Mouse (Mus musculus) activated CD4-positive, CD25-positive, alpha-beta regulatory T cell, adult 4 months (primary cell): ENCODE results near the gene Iqcd. TPM values are rescaled to one million over a fixed set of nuclear protein-coding genes. Genes with fewer than 3 reads are reported as not detected.

Experiments used
- ATAC-seq: one replicate; pipeline ENCODE4 v1.8.0; 2017
- polyA plus RNA-seq, 2 experiments: library from polyadenylated mRNA; unstranded; fragments of 100-300 nt; shearing (Covaris generic); gene quantifications; one replicate each; pipeline ENCODE4 v1.2.1; 2017

Gene Iqcd
- polyA plus RNA-seq, 2 experiments from 2014 or later, result 0.41 to 0.70 TPM

DNA sequence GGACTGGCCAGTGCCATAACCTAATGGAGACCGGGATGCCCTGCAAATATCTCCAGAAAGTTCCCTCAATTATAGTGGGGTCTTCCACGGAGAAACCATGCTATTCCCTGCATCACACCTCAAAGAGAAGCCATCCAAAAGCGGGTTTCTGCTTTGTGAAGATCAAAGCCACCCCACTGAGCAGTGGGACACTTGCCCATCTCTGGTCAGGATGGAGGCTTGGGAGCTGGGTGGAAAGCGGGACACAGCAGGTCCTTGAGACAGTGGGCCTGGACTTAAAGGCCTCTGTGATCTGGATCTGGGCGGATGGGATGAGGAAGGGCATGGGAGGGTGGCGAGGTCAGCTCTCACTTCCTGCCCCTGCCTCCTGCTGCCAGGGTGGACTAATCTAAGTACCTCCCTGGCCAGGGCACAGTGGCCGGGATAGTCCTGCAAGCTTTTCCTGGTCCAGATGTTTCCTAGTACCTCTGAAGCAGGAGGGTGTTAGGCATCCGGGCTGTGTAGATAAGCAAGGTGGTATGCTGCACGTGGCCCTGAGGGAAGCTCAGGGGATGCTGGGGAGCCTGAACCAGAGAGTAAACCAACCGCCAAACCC, 14.2 kb upstream of the Iqcd start:
- ATAC-seq, result no peak

DNA sequence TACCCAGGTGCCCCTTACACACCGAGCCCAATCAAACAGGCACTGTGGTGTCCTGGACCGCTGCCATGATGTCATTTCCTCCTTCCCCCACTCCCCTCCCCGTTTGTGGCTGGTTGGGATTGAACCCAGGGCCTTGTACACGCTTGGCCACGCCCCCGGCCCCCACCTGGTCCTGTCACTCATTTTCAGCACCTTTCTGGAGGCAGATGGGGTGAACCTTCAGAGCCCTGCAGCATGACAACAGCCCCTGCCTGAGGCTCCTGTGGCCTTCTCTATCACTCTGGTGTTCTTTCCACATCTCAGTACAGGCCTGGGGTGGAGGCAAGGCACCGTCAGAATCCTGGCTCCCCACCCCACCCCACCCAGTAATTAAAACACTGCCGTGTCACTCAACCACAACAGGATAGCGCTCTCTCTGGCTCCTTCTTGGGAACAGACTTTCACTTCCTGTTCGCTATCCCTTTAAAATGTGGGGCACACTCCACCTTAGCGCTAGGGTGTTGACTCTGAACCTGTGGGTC, 12.0 kb upstream of the Iqcd start:
- no peak for ATAC-seq

DNA sequence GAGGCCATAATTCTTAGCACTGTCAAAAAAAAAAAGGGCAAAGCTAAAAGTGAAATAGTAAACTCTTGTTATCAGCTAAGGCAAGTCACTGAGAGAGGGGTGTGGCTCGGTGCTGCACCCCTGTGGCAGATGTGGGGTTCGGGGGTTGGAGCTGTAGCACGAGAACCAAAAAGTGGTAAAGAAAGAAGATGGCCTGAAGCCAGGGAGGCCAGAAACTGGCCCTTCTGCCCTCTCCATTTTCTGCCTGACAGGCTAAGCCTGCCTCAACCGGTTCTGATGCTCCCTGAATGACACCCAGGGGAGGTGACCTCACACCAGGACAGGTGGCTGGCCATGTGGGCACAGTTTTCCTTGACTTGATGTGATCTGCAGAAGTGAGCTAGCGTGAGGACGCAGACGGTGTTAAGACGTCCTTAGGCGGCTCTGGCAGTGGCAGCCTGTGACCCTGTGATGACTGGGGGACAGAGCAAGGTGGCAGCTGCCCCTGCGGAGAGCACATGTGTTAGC, 10.8 kb upstream of the Iqcd start:
- ATAC-seq, result no peak

DNA sequence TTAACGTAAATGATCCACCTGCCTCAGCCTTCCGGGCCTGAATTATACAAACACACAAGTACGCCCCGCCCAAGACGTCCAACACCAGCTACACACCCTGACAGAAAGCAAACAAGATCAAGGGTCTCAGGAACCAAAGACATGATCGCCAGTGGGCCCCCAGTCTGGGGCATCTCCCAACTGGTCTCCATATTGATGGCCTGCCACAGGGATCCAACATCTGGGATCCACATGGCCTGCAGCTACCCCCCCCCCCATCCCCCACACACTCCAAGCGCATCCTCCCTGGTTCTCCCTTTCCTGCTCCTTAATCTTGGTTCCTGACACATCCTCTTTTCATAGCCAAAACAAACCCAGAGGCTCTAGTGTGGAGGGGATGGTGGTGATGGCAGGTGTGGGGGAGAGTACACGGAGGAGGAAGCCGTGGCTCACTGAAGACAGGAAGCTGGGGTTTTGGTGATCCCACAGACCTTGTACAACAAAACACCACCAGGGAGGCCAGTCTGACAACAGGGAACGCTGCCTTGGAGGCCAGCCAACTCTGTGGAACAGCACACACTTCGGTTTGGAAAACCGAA, 10.2 kb upstream of the Iqcd start:
- peak; percentile 81 for ATAC-seq

DNA sequence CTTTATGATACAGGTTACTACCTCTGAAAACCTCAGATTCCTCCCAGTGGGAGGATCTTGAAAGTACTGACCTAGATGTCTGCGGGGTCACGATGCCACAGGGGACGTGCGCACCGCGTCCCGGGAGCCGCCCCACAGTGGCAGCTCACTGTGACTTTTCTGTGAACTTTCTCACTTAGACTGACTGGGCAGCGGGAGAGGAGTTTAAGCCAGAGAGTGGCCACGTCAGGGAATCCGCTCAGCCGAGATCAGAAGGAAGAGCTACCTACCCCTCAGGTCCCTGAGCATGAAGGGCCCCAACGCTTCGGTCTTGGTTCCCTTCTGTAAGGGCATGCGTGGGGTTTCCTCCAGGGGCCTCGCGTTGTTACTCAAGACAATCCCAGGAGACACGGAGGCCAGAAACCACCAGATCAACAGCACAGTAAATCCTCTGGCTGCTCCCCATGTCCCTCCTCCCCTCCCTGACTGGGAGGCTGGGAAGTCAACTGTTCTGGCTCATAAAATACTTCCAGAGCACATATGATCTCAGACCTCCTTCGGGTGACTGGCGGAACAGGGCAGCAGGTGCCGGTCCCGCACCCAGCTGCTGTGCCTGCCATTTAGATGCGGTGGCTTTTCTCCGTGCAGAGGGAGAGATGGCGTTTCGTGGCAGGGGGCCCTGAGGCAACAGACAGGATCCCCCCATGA, 9.5 kb upstream of the Iqcd start:
- no peak for ATAC-seq

DNA sequence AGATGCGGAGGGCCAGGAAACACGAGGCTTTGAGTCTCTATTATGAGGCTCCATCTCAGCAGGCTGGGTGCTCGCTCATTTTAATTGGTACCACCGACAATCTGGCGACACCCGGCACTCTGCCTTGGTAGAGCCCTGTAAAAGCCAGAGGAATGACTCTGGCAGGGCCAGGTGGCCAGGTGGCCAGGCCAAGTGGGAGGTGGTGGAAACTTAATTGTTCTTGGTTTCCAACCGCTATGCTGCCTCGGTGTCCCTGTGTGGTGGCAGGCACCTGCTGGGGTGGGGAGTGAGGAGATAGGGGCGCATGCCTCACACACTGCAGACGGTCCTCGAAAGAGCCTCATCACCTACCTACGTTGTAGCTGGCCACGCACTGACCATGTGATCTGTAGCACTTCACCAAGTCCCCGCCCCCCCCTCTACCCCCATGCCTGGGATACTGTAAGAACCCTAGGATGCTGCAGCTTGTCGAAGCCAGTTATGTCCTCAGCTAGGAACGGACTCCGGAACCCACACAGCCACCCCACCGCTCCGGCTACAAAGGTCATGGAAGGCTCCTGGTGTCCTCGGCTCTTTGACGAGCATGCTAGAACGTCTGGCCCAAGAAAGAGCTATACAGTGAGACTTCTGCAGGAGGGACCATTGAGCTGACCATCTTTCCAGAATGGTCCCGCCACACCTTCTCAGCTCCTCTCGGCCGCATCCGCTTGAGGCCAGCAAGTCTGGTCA, 8.8 kb upstream of the Iqcd start:
- no peak for ATAC-seq

DNA sequence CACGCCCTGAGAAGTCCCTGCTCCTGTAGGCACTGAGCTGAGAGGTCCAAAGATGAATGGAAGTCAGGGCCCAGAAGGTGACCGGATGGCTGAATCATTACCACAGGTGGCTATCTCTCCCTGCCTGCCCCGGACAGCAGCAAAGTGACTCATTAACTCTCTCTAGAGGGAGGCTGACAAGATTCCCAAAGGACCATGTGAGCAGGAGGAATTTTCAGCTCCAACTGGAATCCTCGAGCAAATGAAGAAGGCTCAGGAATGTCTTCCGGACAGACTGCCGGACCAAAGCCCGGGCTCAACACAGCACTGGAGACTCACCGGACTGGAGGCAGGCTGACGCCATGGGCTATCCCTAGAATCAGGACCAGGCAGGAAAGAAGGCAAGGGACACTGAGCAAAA, 6.8 kb upstream of the Iqcd start:
- ATAC-seq, result no peak

DNA sequence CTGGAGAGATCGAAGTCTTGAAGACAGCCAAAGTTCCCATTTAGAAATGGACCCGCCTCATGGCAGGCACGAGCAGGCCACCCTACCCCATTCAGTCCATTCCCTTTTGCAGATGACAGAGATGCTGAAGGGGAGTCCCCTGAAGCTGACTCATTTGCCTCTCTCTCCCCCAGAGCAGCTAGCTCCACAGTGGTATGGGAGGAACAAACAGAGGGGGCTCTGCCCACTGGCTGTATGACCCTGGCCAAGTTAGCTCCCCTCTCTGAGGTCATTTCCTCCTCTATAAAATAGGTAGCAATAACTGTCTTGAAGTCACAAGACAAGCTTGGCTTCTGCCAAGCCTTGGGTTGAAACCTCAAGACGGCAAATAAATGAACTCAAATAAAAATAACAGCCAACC, 5.3 kb upstream of the Iqcd start:
- ATAC-seq, result peak; percentile 21

DNA sequence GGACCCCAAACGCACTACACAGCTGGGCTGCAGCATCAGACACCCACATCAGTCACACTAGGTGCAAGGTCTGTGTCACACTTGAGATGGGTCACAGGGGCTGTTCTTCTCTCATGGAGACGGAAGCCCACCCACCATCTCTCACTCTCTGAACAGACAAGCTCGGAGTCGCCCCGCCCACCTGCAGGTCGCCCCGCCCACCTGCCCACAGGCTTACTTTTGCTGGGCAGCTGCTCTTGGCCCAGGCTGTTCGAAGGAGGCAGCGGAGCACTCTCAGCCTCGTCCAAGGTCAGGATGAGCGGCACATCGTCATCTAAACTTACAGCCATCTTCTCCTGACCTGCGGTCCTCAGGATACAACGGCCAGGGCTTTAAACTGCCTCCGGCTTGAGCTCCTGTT, 3.8 kb upstream of the Iqcd start:
- no peak for ATAC-seq

DNA sequence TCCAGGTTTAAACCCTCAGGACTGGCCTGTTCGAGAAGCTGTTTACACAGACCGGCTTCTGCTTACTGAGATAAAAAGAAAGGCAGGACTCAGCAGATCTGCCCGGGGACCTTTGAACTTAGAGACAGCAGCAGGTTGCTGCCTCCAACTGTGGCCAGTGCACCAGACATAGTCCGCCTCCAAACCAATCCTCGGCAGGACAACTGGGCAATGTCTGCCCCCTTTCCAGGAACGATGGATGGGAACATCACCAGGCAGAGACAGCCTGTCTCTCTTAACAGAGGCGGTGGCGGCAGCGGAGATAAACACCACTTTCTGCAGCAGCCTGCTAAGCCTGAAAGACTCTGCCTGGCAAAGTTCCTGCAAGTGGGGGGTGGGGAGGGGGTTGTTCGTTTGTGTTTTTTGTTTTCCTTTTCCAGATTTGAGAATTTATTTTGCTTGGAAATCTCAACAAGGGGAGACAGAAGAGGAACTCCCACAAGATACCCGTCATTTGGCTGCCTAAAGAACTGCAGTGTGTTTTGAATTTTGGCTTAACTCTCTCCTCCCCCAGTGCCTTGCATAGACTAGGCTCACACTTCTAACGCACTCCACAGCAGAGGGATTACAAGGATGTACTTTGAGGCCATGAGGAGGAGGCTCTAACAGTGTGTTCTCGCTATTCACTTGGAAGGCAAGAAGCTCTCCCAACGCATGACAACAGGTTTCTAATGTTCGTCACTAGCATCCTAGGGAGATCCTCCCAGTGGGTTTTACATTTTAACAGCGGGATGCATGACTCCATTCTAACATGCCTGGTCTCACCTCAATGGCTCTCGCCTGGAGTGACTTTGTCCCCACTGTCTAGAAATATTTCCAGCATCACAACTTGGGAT, 1.8 kb upstream of the Iqcd start:
- no peak for ATAC-seq

DNA sequence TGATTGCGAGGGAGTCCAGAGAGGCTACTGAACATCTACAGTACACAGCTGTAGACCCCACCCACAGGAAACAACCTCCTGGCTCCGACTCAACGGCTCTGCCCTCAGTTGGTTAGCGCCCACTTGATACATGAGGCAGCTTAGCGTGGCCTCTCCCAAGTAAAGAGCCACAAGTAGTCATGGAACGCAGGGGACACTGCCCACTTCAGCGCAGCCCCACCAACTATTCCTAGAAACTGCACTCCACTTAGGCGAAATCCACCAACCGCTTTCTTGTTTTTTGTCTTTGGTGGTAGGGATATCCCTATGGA, 1.2 kb upstream of the Iqcd start:
- ATAC-seq, result no peak

DNA sequence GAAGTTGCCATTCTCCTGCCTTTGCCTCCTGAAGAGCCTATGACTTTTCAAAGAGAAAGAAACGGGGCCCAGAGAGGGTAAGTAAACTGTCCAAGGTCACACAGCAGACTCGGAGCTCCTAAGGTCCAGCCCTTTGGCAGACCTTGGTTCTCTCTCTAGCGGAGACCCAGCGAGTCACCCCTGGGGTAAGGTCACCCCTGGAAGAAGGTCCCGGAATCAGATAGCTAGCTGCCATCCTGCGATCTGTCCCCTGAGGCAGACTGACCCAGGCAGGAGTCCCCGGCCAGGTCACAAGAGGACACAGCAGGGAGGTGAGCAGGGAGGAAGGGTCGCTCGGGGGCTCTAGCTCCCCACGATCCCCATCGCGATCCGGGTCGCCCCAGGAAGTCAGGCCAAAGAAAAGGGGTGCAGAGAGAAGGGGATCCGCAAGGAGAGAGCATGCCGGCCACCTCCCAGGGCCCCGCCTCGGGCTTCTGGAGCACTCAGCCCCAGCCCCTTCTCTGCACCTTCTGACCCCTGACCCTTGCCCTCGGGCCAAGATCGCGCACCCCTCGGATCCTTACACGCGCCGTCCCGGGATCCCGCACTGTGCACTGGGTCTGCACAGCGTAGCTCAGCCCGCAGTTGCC, 762 bp upstream of the Iqcd start:
- no peak for ATAC-seq

DNA sequence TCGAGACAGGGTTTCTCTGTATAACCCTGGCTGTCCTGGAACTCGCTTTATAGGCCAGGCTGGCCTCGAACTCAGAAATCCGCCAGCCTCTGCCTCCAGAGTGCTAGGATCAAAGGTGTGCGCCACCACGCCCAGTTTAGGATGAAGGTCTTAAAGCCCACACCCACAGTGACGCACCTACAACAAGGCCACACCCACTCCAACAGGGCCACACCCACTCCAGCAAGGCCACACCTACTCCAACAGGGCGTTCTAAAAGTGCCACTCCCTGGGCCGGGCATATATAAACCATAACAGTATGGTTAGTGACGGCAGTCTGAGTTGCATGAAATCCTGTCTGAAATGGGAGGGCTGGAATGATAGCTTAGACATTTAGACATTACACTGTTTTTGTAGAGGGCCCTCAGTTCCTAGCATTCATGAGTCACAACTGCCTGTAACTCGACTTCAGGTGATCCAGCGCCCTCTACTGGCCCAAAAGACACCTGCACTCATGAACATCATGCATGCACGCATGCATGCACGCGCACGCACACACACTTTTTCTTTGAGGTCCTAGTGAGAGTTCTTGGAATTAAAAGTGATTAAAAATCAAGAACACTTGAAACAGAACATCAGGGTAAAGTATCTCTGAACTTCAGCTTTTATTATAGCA, 1.7 kb downstream of the Iqcd start:
- ATAC-seq, result no peak

DNA sequence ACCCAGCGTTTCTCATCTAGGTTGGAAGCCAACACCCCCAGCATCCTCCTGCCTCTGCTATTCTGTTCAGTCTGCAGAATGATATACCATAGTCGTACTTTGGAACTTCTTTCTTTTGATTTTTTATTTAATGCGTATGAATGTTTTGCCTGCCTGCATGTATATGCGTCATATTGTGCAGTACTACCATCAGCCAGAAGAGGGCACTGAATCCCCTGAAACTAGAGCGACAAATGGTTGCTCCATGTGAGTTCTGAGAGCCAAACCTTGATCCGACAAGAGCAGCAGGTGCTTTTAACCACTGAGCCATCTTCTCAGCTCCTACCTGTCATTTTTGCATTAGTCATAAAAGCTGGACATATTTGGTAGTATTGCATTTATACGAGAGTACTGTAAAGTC, 3.3 kb downstream of the Iqcd start:
- ATAC-seq, result no peak

DNA sequence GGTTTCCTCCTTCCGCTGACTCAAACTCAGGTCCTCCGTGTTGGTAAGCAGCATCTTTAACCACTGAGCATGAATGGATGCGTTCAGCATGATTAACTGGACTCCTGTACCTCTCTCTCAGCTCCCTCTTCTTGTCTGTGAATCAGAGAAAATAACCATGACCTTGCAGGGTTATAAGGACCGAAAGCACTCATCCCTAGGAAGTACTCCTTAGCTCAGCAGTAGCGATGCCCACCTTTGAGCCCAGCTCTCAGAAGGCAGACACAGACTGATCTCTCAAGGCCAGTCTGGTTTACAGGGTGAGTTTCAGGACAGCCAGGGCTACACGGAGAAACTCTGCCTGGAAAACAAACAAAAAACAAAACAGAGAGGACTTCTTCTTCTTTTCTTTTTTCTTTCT, 5.7 kb downstream of the Iqcd start:
- ATAC-seq, result no peak

DNA sequence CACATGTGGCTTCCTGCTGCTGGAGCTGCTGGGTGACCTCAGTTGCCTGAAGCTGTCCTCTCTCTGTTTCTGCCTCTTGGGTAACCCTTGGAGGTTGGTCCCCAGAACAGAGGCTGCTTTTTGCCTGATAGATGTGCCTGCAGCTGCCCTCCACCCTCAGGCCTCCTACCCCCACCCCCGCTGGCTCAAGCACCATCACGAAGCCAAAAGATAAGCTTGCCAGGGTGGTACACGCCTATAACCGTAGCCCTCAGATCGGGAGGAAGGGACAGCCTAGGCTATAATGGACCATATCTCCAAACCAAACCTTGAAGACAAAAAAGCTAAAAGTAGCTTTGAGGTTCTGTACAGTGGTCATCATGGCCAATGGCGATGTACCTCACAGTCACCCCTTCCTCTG, 10.8 kb downstream of the Iqcd start:
- ATAC-seq, result no peak

DNA sequence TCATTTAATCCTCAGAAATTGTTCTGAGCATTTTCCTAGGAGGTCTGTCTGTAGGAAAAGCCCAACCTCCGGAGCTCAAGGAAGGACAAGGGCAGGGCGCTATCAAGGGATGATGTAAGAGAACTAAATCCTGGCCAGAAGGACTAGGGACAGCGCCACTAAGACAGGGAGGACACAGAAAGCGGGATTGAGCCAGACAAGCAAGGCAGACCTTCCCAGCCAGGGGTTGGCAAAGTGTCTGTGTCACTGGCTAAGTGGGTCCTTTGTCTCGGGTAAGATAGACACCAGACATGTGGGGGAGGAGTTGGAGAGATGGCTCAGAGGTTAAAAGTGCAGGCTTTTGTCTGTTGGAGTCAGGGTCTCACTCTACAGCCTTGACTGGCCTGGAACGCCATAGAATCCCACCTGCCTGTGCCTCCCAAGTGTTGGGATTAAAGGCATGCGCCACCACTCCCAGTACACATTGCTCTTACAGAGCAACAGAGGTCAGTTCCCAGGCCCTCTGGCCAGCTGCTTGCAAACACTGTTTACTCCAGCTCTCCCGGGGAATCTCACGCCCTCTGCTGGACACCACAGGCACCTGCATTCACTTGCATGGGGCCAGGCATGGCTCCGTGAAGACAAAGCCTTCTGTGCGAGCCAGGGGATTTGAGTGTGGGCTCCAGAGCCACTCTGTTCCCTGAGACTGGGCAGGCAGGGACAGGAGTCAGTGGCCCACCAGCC, 12.3 kb downstream of the Iqcd start:
- no peak for ATAC-seq

DNA sequence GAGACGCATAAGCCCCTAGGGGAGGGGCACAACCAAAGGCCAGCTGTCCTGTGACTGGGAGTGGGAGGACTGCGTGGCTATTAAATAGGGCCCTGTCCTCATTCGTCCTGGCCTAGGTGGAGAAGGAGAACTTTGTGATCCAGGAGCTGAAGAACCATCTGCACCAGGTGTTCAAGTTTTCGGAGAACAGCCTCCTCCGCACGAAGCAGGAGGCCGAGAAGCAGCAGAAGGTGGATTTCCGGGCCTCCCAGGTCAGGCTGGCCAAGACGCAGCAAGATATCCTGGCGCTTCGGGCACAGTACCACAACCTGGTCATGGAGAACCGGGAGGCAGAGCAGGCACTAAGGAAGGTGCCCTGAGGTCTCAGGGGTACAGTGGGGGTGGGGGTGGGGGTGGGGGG, 13.4 kb downstream of the Iqcd start:
- no peak for ATAC-seq

DNA sequence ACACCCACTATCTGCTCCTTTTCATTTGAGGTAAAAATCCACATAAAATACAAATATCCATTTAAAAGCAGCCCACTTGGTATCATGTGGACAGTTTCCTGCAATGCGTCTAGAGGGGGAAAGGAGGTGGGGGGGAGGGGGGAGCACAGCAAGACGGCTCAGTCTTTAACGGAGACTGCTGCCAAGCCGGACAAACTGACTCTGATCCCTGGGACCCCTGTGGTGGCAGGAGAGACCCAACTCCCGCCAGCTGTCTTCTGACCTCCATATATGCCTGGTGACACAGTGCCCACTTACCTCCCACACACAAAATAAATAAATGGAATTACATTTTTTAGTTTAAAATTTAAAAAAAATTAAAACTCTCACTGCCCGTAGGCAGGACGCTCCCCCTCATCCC, 14.7 kb downstream of the Iqcd start:
- no peak for ATAC-seq

DNA sequence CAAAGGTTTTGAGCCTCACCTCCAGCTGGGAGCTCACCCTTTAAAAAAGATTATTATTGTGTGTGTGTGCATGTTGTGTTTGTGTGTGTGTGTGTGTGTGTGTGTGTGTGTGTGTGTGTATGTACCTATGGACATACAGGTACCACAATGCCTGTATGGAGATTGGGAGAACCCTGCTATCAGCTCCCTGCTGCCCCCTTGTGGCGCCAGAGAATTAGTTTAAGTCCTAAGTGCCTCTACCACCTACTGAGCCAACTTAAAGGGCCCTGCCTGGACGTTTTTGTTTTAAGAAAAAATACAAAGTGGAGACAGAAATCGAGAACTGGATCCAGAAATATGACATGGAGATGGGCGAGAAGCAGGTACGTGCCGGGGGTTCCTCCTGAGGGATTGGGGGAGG, 16.0 kb downstream of the Iqcd start:
- peak; percentile 38 for ATAC-seq

DNA sequence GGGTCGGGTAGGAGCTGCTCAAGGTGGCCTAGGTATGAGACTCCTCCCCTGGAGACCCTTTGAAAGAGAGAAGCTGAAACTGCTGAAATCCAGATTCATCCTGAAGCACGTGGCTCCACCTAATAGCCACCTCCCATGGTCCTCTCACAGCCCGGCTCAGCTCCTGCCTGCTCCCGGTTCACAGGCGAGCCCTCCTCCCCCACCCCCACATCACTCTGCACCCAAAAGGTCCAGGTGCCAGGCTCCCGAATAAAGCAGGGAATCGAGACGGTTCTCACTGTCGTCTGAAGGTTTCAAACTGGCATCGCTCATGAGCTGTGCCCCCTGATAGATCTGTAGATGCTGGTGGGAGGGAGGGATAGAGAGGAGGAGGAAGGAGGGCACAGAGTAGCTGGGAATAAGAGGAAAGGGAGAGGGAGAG, 16.4 kb downstream of the Iqcd start:
- ATAC-seq, result no peak
